Mouse (Mus musculus) kidney, adult 2 months (tissue): Measurements from ENCODE around the gene Tnni2.

Source experiments
- CTCF ChIP-seq: fragments of 200-500 bp; conservative IDR thresholded peaks from 2 replicates; pipeline ENCODE4 v1.5.1; 2011; ENCODE audit warnings: low read depth, mild to moderate bottlenecking, control low read depth, low read length, moderate library complexity, mixed read lengths; ENCODE audit not compliant: insufficient read depth, insufficient read length
- POLR2A ChIP-seq: fragments of 200-500 bp; IDR thresholded peaks from one replicate; pipeline ENCODE4 v1.6.1; 2011; ENCODE audit warnings: low read depth, low read length, control low read depth

DNA sequence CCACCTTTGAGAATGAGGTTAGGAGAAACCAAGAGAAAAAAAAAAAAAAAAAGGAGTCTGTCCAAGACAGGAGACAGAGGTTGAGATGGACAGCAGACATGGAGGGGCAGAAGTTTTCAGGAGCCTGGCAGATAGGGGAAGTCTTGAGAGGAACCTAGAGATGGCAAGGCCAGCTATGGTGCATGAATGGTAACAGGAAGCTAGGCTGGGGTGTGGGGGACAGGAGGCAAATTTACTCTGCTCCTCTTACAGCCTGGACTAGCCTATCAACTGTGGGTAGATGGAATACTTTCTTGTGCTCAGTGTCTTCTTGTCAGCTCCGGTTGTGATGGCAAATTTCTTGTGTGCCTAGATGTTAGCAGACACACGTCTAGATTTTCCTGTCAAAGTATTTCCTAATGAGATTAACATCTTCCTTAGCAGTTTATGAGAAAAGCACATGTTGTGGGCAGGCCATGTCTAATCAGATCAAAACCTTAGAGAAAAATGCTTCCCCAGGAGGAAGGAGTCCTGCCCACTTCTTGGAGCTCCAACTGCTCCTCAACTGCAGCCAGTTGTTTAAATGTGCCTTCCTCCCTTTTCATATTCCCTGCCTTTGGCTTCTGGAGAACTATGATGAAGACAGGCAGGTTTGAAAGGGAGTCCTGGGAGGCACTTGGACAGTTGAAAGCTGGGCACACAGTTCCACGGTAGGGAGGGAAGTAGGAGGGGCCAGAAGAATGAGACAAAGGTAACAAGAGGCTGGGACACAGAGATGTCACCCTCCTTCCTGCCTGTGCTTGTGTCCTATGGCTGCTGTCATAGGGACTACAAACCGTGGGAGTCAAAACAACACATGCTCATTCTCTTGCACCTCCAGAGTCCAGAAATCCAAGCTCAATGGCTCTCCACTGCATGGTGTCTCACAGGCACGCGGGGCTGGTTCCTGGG lies 47.1 kb upstream of the Tnni2 start:
- TF ChIP-seq POLR2A (no peak), CTCF (no peak)
